Mouse (Mus musculus) kidney, adult 10 weeks (tissue): Measurements from ENCODE around the gene Nupr1l. TPM values are rescaled to one million over a fixed set of nuclear protein-coding genes. Genes with fewer than 3 reads are reported as not detected.

Source experiments
- polyA plus RNA-seq: library from polyadenylated mRNA; stranded (reverse); fragments of 350-450 nt; fragmentation: Illumina TruSeq; extraction: RNeasy Lipid Tissue Mini Kit (QIAGEN cat#74804); gene quantifications from one replicate; pipeline ENCODE4 v1.2.3, GENCODE M21; 2014; ENCODE audit warnings: low read depth, low replicate concordance

Nupr1l gene
- 5.8 TPM for polyA plus RNA-seq

GRCm38 (mm10) chr5:129908242-129908965, at the start of gene Nupr1l:
TSS of gene Nupr1l (plus strand) at chr5:129908540.

GRCm38 (mm10) chr5:129886911-129887636, 21.3 kb upstream of the Nupr1l start, which contains the start of gene Chchd2:
TSS of gene Chchd2 (minus strand) at chr5:129887470.

GRCm38 (mm10) chr5:129895198-129896088, 12.9 kb upstream of the Nupr1l start, which contains the start of gene Zbed5:
TSS of gene Zbed5 (plus strand) at chr5:129895723.

GRCm38 (mm10) chr5:129898449-129898848, 9.9 kb upstream of the Nupr1l start, which contains the start of gene Phkg1:
TSS of gene Phkg1 (minus strand) at chr5:129898549.

GRCm38 (mm10) chr5:129941495-129942045, 33.2 kb downstream of the Nupr1l start, which contains the start of gene Vkorc1l1:
TSS of gene Vkorc1l1 (plus strand) at chr5:129941970.

Other genes starting within 250 kb of the Nupr1l start
- 4.4 TPM for gene Zfp11, start 238.4 kb upstream of the Nupr1l start, polyA plus RNA-seq
- not detected for gene Sept14, start 200.0 kb upstream of the Nupr1l start, polyA plus RNA-seq
- 68.5 TPM for gene Mrps17, start 193.0 kb upstream of the Nupr1l start, polyA plus RNA-seq
- 79.5 TPM for gene Nipsnap2, start 183.5 kb upstream of the Nupr1l start, polyA plus RNA-seq
- 9.8 TPM for gene Psph, start 121.1 kb upstream of the Nupr1l start, polyA plus RNA-seq
- gene Sumf2, start 61.6 kb upstream of the Nupr1l start, polyA plus RNA-seq: 4.6 TPM
- 776 TPM for gene Chchd2, start 21.1 kb upstream of the Nupr1l start, polyA plus RNA-seq
- 2.1 TPM for gene Zbed5, start 12.8 kb upstream of the Nupr1l start, polyA plus RNA-seq
- 0.36 TPM for gene Phkg1, start 10.0 kb upstream of the Nupr1l start, polyA plus RNA-seq
- 48.9 TPM for gene Vkorc1l1, start 33.4 kb downstream of the Nupr1l start, polyA plus RNA-seq
- 13.2 TPM for gene Gusb, start 94.5 kb downstream of the Nupr1l start, polyA plus RNA-seq
- 15.5 TPM for gene Asl, start 120.7 kb downstream of the Nupr1l start, polyA plus RNA-seq
- gene Crcp, start 120.8 kb downstream of the Nupr1l start, polyA plus RNA-seq: 16.0 TPM
- 6.8 TPM for gene Tpst1, start 164.8 kb downstream of the Nupr1l start, polyA plus RNA-seq
- gene Kctd7, start 236.3 kb downstream of the Nupr1l start, polyA plus RNA-seq: 1.2 TPM